Mouse (Mus musculus) urinary bladder, postnatal 25 days (tissue): ENCODE data around the gene Trappc6a.

ENCODE experiments used
- DNase-seq: peaks from one replicate; pipeline ENCODE4 v3.0.0; 2022; ENCODE audit warnings: low spot score

The Trappc6a gene

GRCm38 (mm10) chr7:19508150-19508923 is at the start of gene Trappc6a, which contains the start of gene Bloc1s3:
TSS of gene Trappc6a (plus strand) at chr7:19508395.
TSS of gene Bloc1s3 (minus strand) at chr7:19508367.
- peak; percentile 84 for DNase-seq

DNA sequence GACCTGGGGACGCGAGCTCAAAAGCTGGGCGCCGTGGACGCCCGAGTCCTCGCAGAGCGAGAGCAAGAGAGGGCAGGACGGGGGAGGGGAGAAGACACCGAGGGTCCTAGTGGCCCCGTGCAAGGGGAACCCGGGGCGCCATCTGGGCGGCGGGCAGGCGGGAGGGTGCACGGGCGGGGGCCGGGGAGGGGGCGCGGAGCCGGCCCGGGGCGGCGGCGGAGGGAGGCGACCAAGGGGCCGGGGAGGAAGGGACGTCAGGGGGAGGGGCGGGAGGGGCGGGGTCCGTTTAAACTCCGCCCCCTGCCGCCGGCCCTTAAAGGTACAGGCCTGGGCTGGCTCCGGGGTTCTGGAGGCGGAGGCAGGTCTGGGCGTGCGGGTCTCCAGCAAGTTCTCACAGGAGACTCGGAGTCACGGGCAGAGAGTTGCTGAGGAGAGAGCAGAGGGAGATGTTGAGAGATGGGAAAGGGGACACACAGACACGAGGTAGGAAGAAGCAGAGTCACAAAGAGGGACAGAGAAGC is 49.5 kb upstream of the Trappc6a start, which contains the start of gene Mark4:
Gene Mark4, minus strand, starts transcription at position 231 of the 521 bp plus-strand sequence.
- DNase-seq = peak; percentile 67

- no peak for DNase-seq
These were observed 48.9 kb upstream of the Trappc6a start for GRCm38 (mm10) chr7:19459144-19459870.

- DNase-seq = no peak
These were observed 47.7 kb upstream of the Trappc6a start for GRCm38 (mm10) chr7:19460500-19460899.

GRCm38 (mm10) chr7:19461488-19461887 is 46.7 kb upstream of the Trappc6a start:
- peak; percentile 70 for DNase-seq

DNA sequence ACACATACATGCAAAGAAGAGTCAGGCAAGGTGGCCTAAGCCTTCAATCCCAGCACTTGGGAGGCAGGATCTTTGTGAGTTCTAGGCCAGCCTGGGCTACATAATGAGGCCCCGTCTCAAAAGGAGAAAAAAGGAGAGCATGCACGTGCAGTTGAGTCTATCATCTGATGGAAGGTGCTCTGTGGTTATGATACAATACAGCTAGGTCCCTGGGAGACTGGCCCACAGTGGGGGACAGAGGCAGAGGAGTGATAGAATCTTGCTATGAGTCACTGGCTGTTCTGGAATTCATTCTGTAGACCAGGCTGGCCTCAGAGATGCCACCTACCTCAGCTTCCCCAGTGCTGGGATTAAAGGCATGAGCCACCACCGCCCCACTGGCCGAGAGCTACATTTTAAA is 45.8 kb upstream of the Trappc6a start:
- no peak for DNase-seq

GRCm38 (mm10) chr7:19462884-19463381 is 45.3 kb upstream of the Trappc6a start, which contains the start of gene Exoc3l2:
TSS of gene Exoc3l2 (plus strand) at chr7:19463331.
- DNase-seq = no peak

- DNase-seq = no peak
These were observed 43.6 kb upstream of the Trappc6a start for GRCm38 (mm10) chr7:19464367-19465307.

DNA sequence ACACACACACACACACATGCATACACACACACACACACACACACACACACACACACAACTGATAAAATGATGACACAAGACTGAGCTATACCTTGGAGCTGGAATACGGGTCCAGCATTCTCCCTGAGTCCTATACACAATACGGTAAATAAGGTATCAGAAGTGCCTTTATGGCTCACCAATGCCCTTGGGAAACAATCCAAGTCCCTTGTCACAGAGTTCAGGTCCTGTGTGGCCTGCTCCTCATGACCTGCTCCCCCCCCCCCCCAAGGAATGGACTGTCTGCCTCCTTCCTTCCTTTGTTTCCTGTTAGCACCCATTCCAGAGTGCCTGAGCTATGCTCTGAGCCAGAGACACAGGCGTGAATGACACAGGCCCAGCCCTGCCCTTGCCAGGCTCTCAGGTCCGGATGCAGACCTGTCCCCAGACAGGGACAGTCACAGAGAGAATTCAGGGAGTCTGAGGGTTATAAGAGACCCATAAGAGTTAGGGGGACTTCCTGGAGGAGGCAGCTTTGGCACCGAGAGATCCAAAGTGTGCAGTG is 41.5 kb upstream of the Trappc6a start:
- no peak for DNase-seq

- DNase-seq = no peak
These were observed 40.6 kb upstream of the Trappc6a start for GRCm38 (mm10) chr7:19467638-19468037.

- no peak for DNase-seq
These were observed 39.9 kb upstream of the Trappc6a start for GRCm38 (mm10) chr7:19468279-19468678.

DNA sequence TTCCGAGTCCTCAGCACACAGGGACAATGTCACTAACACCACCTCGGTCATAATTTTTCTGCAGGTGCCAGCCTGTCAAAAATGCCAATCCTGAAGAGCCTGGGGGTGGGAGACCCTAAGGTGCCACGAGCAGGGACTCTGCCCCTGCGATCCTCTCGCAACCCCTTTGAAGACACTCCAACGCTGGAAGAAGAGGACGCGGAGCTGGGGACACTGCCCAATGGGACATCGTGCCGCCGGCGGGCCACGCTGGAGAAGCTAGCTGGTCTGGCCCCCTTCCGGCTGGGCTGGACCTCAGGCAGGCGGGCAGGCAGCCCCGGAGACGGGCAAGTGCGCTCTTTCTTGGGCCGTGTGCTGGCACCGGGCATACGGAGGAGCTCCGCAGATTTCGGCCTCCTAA is 38.8 kb upstream of the Trappc6a start:
- DNase-seq = no peak

GRCm38 (mm10) chr7:19470308-19470707 is 37.9 kb upstream of the Trappc6a start:
- DNase-seq = no peak

DNA sequence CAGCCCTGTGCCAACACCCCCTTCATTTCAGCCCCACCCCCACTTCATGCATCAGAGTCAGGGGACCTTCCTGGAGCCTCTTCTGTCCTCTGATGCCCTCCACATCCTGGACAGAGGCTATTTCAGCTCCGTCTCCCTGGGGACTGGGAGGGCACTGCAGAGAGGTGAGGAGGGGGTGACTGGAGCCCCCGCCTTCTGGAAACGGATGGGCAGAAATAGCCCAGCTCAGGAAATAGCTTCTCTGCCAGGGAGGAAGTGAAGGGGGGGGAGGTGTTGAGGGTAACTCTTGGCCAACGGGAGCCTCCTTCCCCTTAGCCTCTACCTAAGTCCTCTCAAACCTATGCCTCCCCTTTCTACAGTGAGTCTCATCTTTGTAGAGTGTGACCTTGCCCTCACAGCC is 35.8 kb upstream of the Trappc6a start:
- DNase-seq = no peak

GRCm38 (mm10) chr7:19473875-19474443 is 34.2 kb upstream of the Trappc6a start:
- peak; percentile 68 for DNase-seq

GRCm38 (mm10) chr7:19477084-19477483 is 31.1 kb upstream of the Trappc6a start:
- DNase-seq = no peak

DNA sequence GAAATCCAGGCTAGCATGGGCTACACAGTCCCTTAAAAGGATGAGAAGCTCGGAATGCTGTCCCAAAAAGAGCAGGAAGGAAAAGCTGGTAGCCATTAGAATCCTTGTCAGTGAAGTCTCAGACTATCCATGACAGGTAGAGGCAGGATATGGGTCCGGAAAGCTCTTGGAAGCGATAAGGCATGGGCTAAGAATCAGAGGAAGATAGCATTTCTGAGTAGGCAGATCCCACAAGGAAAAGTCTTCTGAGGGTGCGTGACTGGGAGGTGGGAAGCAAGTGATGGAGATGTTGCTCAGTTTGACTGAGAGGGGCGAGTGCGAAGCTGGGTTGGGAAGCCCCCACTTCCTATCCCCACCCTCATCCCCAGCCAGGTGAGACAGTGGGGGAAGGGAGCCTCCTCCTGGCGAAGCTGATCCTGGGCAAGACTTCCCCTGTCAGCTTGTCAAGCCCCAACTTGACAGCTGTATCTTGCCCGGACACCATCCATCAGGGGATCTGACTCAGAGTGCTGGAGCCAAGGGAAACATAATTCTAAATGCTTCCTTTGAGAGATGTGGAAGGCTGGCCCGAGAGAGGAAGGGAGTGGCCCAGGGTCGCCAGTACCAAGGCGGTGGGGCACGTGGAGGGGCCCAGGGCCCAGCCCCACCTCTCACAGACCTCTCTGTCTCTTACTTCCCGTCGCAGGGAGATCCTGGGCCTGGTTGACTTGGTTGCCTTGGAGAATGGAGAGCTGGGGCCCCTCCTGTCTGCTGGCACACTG is 30.4 kb upstream of the Trappc6a start:
- no peak for DNase-seq

DNA sequence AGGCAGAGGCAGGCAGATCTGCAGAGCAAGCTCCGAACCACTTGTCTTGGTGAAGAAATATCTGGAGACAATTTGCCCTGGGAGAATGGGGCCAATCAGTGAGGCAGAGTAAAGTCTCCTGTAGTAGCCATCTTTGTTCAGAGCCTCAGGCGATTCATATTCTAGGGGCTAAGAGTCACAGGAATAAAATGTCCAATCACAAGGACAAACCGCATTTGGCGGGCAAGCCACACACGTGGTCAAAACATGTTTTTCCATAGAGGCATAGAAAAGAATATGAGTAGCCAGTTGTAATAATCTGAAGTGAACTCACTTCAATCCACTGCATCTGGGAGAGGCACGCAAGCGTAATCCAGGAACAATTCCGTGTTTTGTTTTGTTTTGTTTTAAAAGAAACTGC is 24.9 kb upstream of the Trappc6a start:
- no peak for DNase-seq

GRCm38 (mm10) chr7:19485488-19485887 is 22.7 kb upstream of the Trappc6a start:
- no peak for DNase-seq

DNA sequence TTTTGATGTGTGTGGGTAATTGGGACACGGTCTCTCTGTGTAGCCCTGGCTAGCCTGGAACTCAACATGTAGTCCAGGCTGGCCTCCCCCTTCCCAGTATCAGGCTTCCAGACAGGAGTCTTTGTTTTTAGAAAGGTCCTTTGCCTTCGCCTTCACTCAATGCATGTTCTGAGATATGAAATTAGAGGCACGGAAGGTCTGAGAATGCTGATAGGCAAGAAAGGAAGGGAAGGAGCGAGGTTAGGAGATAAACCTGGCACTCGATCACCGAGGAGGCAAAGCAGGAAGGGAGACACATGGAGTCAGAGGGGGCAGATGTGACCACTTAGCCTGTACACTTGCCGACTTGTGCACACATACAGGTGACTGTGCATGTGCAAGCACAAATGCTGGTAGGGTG is 21.6 kb upstream of the Trappc6a start:
- no peak for DNase-seq
